Mouse (Mus musculus) layer of hippocampus, postnatal 14 days (tissue): ENCODE measurements around the gene Sprr2d. TPM values are rescaled to one million over a fixed set of nuclear protein-coding genes. Genes with fewer than 3 reads are reported as not detected.

Experiments used
- DNase-seq, 2 experiments: peaks; one replicate each; pipeline ENCODE4 v3.0.0; 2021 to 2022; ENCODE audit warnings: low spot score in 2 of 2, mixed read lengths in 1 of 2
- long read RNA-seq, 2 experiments: library from polyadenylated mRNA; stranded (forward); transcript quantifications; one replicate each; pipeline ENCODE4 v2.0.0; 2021
- total RNA-seq, 2 experiments: library from RNA; stranded (reverse); gene quantifications; 2 replicates each; pipeline ENCODE4 v1.2.3; 2021

Gene Sprr2d
- total RNA-seq: not detected
- long read RNA-seq, experiment 1: 0 reads
- long read RNA-seq, experiment 2: 0 reads

DNA sequence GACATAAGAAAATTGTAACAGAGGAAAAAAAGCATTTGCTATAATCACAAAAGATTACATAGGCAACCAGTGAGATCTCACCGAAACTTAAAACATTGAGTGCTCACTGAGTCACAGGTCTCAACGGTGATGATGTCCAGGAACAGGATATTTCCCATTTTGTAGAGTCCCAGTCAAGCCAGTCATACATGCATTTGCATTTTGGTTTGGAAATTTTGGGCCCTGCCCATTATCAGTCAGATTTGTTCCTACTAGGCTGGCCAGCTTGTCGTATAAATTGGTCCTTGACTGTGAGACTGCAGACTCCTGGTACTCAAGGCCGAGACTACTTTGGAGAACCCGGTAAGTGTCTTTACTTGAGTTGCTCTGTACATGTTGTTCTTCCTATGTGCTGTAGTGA, at the start of gene Sprr2d:
Sprr2d (plus strand) TSS at position 301 of the 400 bp plus-strand sequence.
- DNase-seq: no peak

DNA sequence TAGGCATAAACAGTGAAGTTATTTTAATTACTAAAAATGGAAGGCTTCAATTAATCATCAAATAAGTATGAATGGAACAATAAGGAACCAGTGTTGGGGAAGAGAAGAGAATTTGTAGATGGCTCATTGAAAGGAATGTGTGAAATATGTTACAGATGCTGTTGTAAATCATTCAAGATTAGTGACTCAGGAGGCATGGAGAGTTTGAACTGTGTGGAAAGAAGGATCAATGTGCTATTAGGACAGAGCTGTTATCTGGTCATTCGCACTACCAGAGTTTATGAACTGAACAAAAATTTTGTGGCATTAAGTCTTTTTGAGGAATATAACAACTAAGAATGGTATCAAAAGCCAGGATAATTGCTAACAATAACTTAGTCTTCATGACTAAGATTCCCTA, 31.5 kb upstream of the Sprr2d start:
- no peak for DNase-seq

DNA sequence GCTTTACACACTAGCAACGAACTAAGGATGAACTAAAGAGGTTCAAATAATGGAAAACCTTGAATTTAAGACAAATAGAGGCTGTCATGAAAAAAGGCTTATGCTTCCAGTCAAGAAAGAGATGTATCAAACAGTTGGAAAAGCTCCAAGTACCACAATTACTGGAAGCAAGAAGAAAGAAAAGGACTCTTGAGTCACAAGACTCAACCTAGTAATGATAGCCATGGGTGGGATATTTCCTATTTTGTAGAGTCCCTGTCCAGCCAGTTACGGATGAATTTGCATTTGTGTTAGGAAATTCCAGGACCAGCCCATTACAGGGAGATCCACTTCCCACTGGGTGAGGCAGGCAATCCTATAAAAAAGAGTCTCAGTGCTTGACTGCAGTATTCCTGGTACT, 22.6 kb upstream of the Sprr2d start, which contains the start of gene Sprr2b:
Sprr2b (plus strand) TSS at position 301 of the 400 bp plus-strand sequence.
- no peak for DNase-seq

DNA sequence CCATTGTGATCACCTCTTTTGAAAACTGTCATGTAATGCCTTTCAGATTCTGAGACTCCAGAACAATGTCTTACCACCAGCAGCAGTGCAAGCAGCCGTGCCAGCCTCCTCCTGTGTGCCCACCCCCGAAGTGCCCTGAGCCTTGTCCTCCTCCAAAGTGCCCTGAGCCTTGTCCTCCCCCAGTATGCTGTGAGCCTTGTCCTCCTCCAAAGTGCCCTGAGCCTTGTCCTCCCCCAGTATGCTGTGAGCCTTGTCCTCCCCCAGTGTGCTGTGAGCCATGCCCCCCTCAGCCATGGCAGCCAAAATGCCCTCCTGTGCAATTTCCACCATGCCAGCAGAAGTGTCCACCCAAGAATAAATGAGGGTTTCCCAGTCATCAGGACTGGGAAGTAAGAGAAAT, 21.6 kb upstream of the Sprr2d start:
- no peak for DNase-seq

DNA sequence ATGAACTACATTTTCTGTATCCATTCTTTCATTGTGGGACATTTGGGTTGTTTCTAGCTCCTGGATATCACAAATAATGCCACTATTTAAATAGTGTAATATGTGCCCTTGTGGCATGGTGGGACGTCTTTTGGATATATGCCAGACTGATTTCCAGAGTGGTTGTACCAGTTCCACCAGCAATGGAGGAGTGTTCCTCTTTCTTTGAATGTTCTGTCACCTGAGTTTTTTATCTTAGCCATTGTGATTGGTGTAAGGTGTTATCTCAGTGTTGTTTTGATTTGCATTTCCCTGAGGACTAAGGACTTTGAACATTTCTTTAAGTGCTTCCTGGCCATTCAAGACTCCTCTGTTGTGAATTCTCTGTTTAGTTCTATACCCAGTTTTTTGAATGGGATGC, 2.7 kb upstream of the Sprr2d start:
- no peak for DNase-seq

DNA sequence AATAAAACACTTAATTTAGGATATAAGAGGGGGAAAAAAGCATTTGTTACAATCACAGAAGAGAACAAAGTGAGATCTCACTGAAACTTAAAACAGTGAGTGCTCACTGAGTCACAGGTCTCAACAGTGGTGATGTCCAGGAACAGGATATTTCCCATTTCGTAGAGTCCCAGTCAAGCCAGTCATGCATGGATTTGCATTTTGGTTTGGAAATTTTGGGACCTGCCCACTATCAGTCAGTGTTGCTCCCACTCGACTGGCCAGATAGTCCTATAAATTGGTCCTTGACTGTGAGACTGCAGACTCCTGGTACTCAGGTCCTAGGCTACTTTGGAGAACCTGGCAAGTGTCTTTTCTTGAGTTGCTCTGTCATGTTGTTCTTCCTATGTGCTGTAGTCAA, 12.9 kb downstream of the Sprr2d start, which contains the start of gene Sprr2e:
Sprr2e (plus strand) TSS at position 301 of the 400 bp plus-strand sequence.
- no peak for DNase-seq

DNA sequence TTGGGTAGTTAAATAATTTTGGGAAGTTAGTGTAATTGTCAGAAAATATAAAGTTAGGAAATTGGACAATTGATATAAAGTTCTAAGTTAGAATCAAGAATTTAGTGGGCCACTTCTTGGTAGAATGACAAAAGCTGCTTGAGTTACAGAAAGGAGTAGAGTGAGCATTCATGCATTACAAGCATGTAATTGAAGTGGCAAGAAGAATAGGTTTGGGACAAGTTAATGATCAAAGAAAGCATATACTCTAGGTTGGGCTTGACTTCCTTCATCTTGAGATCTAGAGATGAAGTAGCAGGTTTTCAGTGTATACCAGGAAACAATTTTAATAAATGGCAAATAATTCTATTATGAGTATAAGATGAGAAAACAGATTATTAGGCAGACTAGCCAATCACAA, 22.7 kb downstream of the Sprr2d start:
- no peak for DNase-seq

DNA sequence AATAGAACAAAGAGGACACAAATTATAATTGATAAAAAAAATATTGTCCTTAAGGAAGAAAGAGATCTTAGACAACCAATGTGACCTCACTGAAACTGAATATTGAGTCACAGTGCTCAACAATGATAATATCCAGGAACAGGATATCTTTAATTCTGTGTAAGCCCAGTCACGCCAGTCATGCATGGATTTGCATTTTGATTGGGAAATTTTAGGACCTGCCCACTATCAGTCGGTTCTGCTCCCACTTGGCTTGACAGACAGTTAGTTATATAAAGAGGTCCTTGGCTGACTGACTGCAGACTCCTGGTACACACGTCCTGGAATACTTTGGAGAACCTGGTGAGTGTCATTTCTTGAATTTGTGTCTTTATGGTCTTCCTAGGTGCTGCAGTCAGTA, 25.9 kb downstream of the Sprr2d start, which contains the start of gene Sprr2f:
Sprr2f (plus strand) TSS at position 301 of the 400 bp plus-strand sequence.
- DNase-seq: no peak

DNA sequence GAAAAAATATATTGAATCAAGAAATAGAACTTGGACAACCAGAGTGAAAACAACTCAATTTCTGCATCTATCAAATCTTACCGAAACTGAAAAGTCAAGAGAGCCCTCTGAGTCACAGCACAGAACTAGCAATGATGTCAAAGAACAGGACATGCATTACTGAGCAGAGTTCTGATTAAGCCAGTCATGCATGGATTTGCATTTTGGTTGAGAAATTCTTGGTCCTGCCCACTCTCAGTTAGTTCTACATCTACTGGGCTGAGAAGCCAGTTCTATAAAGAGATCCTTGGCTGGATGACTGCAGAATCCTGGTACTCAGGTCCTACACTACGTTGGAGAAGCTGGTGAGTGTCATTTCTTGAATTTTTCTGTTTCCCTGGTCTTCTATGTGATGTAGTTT, 34.7 kb downstream of the Sprr2d start:
- no peak for DNase-seq

DNA sequence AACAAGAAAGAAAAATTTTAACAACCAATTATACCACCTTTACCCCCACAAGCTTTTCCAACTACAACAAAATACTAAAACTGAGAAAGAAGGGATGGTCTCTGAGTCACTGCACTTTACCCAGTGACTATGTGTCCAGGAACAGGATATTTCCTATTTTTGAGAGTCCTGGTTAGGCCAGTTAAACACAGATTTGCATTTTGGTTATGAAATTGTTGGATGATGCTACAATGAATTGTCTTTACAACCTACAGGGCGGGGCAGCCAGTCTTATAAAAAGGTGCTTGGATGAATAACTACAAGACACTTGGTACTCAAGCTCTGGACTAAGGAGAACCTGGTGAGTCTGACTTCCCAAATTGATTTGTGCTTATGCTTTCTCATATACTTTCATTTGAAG, 46.4 kb downstream of the Sprr2d start, which contains the start of gene Sprr2h:
Sprr2h (plus strand) TSS at position 301 of the 400 bp plus-strand sequence.
- DNase-seq: no peak

Other genes starting within 250 kb of the Sprr2d start
- not detected for gene Prr9, start 215.2 kb upstream of the Sprr2d start, total RNA-seq
- not detected for gene Lelp1, start 196.4 kb upstream of the Sprr2d start, total RNA-seq
- not detected for gene Sprr2a1, start 123.3 kb upstream of the Sprr2d start, total RNA-seq
- gene Sprr2a2, start 123.2 kb upstream of the Sprr2d start, total RNA-seq: not detected
- not detected for gene Sprr2a3, start 53.7 kb upstream of the Sprr2d start, total RNA-seq
- gene Sprr2b, start 22.5 kb upstream of the Sprr2d start, total RNA-seq: not detected
- not detected for gene Sprr2e, start 13.0 kb downstream of the Sprr2d start, total RNA-seq
- gene Sprr2f, start 26.0 kb downstream of the Sprr2d start, total RNA-seq: not detected
- not detected for gene Sprr2h, start 46.5 kb downstream of the Sprr2d start, total RNA-seq
- not detected for gene Sprr2i, start 68.9 kb downstream of the Sprr2d start, total RNA-seq
- not detected for gene Sprr2j-ps, start 78.9 kb downstream of the Sprr2d start, total RNA-seq
- 1 to 10 TPM; 2.3 to 4.4 TPM for gene Gm9774, start 90.3 kb downstream of the Sprr2d start, total RNA-seq
- not detected for gene Sprr2k, start 93.4 kb downstream of the Sprr2d start, total RNA-seq
- gene Sprr1b, start 99.6 kb downstream of the Sprr2d start, total RNA-seq: not detected
- gene Sprr3, start 119.6 kb downstream of the Sprr2d start, total RNA-seq: not detected
- gene Sprr1a, start 146.8 kb downstream of the Sprr2d start, total RNA-seq: not detected
- not detected for gene Sprr4, start 161.4 kb downstream of the Sprr2d start, total RNA-seq
- gene 2310046K23Rik, start 195.4 kb downstream of the Sprr2d start, total RNA-seq: not detected
- gene Ivl, start 234.6 kb downstream of the Sprr2d start, total RNA-seq: not detected
- gene Smcp, start 249.9 kb downstream of the Sprr2d start, total RNA-seq: not detected